Mouse (Mus musculus): ENCODE measurements around the gene Ttyh3.

The Ttyh3 gene

GRCm38 (mm10) chr5:140607836-140608633 is 40.8 kb downstream of the Ttyh3 start:
- DNase-seq: no peak

DNA sequence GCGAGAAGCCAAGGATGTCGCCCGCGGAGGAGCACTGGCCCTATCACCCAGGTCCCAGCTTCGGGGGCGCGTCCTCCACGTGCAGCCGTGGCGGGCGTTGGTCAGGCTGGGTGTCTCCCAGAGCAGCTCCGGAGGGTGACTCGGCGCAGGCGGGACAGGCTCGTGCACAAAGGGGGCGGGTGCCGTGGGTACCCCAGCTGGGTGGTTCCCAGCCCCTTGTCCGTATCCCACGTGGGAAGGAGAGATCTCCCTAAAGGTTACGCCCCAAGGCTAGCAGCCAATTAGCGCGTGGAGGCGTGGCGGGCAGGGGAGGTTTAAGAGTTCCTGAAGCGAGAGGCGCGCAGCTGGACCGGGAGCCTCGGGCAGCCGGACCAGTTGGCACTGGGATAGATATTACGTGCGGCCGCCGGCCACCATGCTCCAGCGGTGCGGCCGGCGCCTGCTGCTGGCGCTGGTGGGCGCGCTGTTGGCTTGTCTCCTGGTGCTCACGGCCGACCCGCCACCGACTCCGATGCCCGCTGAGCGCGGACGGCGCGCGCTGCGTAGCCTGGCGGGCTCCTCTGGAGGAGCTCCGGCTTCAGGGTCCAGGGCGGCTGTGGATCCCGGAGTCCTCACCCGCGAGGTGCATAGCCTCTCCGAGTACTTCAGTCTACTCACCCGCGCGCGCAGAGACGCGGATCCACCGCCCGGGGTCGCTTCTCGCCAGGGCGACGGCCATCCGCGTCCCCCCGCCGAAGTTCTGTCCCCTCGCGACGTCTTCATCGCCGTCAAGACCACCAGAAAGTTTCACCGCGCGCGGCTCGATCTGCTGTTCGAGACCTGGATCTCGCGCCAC is 41.6 kb downstream of the Ttyh3 start, which contains the start of gene Lfng:
TSS of gene Lfng (plus strand) at position 320 of the 835 bp plus-strand sequence.
- DNase-seq: peak; percentile 72 to 76

- no peak for DNase-seq
Measured at GRCm38 (mm10) chr5:140606386-140606785, 42.4 kb downstream of the Ttyh3 start.

DNA sequence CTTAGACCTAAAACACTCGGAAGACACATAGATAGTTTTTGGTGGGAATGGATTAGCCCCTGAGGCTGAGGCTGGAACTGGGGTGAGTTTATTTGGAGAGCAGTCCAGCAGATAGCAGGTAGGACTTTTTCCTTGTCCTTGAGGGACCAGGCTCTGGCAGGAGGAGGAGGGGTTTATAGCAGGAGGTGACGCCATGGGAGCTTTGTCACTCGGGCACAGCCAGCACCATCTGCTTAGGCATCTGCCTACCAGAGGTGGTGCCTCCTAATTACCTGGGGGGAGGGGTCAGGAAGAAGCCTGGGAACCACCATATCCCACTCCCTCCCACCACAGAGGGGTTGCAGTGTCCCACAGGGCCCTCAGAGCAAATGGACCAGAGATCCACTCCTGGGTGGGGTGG is 43.6 kb downstream of the Ttyh3 start:
- no peak for DNase-seq

DNA sequence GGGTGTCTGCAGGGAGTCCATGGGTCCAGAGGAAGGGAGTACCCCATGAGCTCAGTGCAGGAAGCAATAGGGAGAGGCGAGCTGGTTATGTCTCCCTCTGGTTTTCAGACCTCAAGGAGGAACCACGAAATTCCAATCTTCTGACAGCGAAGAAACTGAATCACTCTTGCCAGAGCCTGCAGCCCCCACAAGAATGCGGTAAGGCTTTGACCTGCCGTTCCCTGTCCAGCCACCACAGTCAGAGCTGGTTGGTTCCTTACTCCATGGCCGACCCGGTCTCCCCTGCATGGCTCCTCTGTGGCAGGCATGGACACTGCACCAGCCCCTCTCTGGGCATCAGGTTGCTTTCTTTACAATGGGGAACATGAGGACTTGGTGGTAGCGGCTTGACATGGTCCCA is 44.4 kb downstream of the Ttyh3 start:
- DNase-seq: no peak

DNA sequence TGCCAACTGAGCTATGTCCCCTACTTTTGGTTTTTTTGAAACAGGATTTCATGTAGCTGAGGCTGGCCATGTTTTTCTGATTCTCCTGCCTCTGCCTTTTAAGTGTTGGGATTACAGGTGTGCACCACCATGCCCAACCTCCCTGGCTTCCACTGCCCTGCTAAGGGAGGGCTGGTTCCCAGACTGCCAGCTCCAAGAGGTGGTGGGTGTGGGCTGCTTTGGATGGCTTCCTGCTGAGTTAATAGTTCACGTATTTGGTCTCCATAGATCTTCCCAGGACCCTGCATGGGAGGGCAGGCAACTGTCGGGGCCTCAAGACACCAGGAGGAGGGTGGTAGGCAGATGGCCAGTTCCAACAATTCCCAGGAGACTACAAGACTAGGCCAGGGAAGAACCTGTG is 46.3 kb downstream of the Ttyh3 start:
- DNase-seq: no peak

- no peak for DNase-seq
Measured at GRCm38 (mm10) chr5:140601712-140602111, 47.1 kb downstream of the Ttyh3 start.

GRCm38 (mm10) chr5:140599939-140600338 is 48.9 kb downstream of the Ttyh3 start:
- DNase-seq: no peak

- no peak for DNase-seq
Measured at GRCm38 (mm10) chr5:140597787-140598186, 51.0 kb downstream of the Ttyh3 start.

- DNase-seq: peak; percentile 74 to 80
Measured at GRCm38 (mm10) chr5:140596927-140597588, 51.8 kb downstream of the Ttyh3 start.

DNA sequence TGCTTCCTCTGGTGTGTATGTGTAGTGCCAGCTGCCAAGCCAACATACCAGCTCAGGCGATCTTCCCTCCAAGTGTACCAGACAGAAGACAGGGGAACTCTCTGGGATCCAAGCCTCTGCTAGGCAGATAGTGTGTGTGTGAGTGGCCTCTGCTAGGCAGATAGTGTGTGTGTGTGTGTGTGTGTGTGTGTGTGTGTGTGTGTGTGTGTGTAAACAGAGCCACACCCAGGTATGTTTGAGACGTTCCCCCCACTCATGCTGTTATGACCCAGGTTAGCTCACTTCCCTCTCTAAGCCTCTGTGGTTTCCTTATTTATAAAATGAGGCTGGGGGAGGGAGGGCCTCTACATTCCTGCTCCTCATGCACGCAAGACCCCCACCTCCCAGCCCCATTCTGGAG is 52.4 kb downstream of the Ttyh3 start:
- DNase-seq: peak in 1 of 2 experiments; percentile 40

GRCm38 (mm10) chr5:140594846-140595245 is 54.0 kb downstream of the Ttyh3 start:
- no peak for DNase-seq

GRCm38 (mm10) chr5:140589082-140589774 is 59.6 kb downstream of the Ttyh3 start:
- no peak for DNase-seq

- no peak for DNase-seq
Measured at GRCm38 (mm10) chr5:140583732-140584368, 65.0 kb downstream of the Ttyh3 start.

- no peak for DNase-seq
Measured at GRCm38 (mm10) chr5:140582995-140583731, 65.7 kb downstream of the Ttyh3 start.

DNA sequence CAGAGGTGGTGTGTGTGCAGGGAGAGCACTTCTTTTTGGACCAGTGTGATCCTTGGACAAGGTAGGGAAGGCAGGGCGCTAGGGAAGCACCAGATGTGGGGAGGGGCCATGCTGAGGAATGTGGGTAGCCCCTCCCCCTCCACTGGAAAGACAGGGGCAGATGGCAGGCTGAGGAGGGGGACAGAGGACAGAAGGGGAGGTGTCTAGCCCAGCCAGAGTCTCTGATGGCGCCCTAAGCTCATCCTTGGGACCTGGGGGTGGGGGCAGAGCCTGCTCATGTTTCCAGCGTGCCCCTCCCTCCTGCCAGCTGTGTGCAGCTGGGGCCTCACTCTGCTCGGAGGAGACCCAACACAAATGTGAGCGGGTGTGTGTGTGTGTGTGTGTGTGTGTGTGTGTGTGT is 67.3 kb downstream of the Ttyh3 start:
- no peak for DNase-seq

- no peak for DNase-seq
Measured at GRCm38 (mm10) chr5:140579771-140580170, 69.1 kb downstream of the Ttyh3 start.

GRCm38 (mm10) chr5:140579221-140579620 is 69.6 kb downstream of the Ttyh3 start:
- no peak for DNase-seq

GRCm38 (mm10) chr5:140575381-140575866 is 73.4 kb downstream of the Ttyh3 start:
- DNase-seq: no peak

DNA sequence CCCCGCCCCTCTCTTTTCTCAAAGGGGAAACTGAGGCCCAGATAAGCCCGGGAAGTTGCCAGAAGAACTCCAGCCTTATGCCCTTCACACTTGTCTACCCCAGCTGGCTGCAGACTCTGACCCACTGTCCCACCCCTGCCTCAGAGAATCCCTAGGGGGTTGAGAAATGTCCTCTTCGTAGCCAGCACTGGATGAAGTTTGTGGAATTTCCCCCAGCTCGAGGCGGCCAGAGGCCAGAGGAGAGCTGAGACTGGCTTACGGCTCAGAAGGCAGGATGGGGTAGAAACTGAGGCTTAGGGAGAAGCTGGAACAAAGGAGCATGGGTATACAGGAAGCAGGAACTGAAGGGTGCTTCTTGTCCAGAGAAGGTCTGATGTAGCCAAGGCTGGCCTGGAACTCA is 76.2 kb downstream of the Ttyh3 start:
- DNase-seq: no peak

DNA sequence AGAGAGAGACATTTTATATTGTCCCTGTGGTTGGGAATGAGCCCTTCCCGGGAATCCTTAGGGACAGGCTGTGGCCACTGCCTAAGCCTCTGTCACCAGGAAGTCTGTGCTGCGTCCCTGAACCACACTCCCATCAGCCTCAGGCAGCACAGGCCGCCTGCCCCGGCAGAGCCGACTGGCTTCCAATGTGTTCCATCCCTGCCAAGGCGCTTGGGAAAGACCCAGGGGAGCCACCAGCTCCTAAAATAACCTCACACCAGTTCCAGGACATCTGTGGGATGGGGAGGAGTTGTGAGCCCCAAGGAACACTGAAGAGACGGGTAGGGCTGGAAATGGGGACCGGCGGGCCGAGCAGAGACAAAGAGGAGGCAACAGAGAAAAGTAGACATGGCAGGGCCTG is 77.2 kb downstream of the Ttyh3 start:
- no peak for DNase-seq
